Mouse (Mus musculus): ENCODE results near the gene Slc17a5.

DNA sequence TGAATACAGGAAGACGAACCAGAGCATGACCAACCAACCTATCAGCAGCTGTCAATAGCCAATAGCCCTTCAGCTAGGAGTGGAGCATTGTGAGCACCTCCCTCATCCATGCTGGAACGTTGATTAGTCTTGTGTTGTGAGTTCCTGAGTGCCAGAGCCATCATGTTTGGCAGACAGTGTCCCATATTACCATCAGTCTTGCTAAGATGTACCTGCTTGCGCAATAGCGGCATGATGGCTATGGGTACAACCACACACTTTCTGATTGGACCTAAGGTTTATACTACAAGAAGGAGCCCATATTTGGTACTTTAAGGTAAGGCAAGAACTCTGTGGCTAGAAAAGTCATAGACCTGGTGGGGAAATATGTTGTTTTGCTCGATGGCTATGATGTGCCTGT is 76.1 kb downstream of the Slc17a5 start:
- TF ChIP-seq CTCF (IDR thresholded peaks at IDR 0.05; ENCODE audit: borderline replicate concordance, extremely low read depth, insufficient read depth, insufficient read length) = no peak
- no peak for TF ChIP-seq POLR2A (IDR thresholded peaks at IDR 0.05; ENCODE audit: borderline replicate concordance, extremely low read depth, insufficient read depth, insufficient read length, poor library complexity, severe bottlenecking)

Measured in brain, embryonic 14.5 days (tissue).